Mouse (Mus musculus) forebrain, embryonic 16.5 days (tissue): ENCODE results near the gene Prpf31. TPM values are rescaled to one million over a fixed set of nuclear protein-coding genes. Genes with fewer than 3 reads are reported as not detected.
A peak's percentile ranks its signal among the peaks of the same experiment; 100 is the strongest.

Source experiments
- ATAC-seq: fragments of 200-750 bp; cut with Nextera tagmentation; 2 replicates; pipeline ENCODE4 v1.8.0; 2017; ENCODE audit warnings: mild to moderate bottlenecking, moderate library complexity
- H3K27ac ChIP-seq: fragments of 300-500 bp; sonication (generic); 2 replicates; pipeline ENCODE4 v1.5.1; 2014; ENCODE audit warnings: low read length, control low read depth
- H3K27me3 ChIP-seq: fragments of 300-500 bp; sonication (generic); replicated peaks from 2 replicates; pipeline ENCODE4 v1.6.1; 2014; ENCODE audit warnings: low read length; ENCODE audit not compliant: control insufficient read depth, insufficient read depth
- H3K36me3 ChIP-seq: fragments of 300-500 bp; sonication (generic); 2 replicates; pipeline ENCODE4 v1.6.1; 2014; ENCODE audit not compliant: control insufficient read depth, insufficient read depth
- H3K4me1 ChIP-seq: fragments of 300-500 bp; sonication (generic); replicated peaks from 2 replicates; pipeline ENCODE4 v1.6.1; 2014; ENCODE audit warnings: low read length; ENCODE audit not compliant: control insufficient read depth, insufficient read depth
- H3K4me2 ChIP-seq: fragments of 300-500 bp; sonication (generic); 2 replicates; pipeline ENCODE4 v1.6.1; 2014; ENCODE audit warnings: mild to moderate bottlenecking, low read length, control low read depth
- H3K4me3 ChIP-seq: fragments of 300-500 bp; sonication (generic); replicated peaks from 2 replicates; pipeline ENCODE4 v1.5.1; 2014; ENCODE audit warnings: mild to moderate bottlenecking, low read length, control low read depth
- H3K9ac ChIP-seq: fragments of 300-500 bp; sonication (generic); replicated peaks from 2 replicates; pipeline ENCODE4 v1.6.1; 2014; ENCODE audit warnings: low read depth, low read length, control low read depth
- H3K9me3 ChIP-seq: fragments of 300-500 bp; sonication (generic); 2 replicates; pipeline ENCODE4 v1.6.1; 2016; ENCODE audit warnings: low read length; ENCODE audit not compliant: control insufficient read depth
- WGBS: fragments of 180-500 bp; shearing (Covaris S2); extraction: QIAGEN DNeasy Blood & Tissue Kit; methylation state at CpG from one replicate; pipeline ENCODE4 v1.1.7; 2014; 5-methylcytosine and 5-hydroxymethylcytosine counted together
- polyA plus RNA-seq: library from polyadenylated mRNA; unstranded; fragments of >200 nt; fragmentation: Nextera tagmentation; extraction: Ambion mirVana; gene quantifications from 2 replicates; pipeline ENCODE4 v1.2.1, GENCODE M21; 2015

Gene Prpf31
- polyA plus RNA-seq, 1 experiment from 2014 or later: 109 TPM

DNA sequence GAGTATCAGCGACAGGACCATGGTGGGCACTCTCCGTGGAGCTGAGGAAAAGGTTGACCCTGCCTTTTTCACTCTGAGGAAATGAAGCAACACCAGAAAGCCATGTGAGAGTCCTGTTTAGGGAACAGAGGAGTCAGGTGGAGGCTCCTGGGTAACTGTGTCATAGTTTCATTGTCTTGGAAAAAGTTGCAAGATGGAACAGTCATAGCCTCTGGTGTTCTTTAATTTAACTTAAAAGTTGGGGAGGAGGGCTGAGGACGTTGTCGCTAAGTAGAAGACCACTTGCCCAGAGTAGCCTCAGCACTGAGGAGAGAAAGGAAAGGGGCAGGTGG lies 13.8 kb upstream of the Prpf31 start, which contains the start of gene Oscar:
Gene Oscar (minus strand): TSS at position 101 of the 332 bp plus-strand sequence.
- Histone ChIP-seq H3K4me1 (peaks cover 6% of the 10 kb centered on the region), H3K9me3 (no peaks in the 10 kb centered on the region), H3K27me3 (no peaks in the 10 kb centered on the region), H3K4me3 (peak within 1 kb of the TSS; percentile 61), H3K9ac (no peak within 1 kb of the TSS), H3K36me3 (peaks cover 7% of the 10 kb centered on the region), H3K27ac (0 out of 2 replicates have a peak within 1 kb of the TSS, but pooled peaks have one; percentile 27), H3K4me2 (peak within 1 kb of the TSS; percentile 69)
- ATAC-seq: no peak
- 81% methylated on average over 4 of the region's 4 CpGs for WGBS

DNA sequence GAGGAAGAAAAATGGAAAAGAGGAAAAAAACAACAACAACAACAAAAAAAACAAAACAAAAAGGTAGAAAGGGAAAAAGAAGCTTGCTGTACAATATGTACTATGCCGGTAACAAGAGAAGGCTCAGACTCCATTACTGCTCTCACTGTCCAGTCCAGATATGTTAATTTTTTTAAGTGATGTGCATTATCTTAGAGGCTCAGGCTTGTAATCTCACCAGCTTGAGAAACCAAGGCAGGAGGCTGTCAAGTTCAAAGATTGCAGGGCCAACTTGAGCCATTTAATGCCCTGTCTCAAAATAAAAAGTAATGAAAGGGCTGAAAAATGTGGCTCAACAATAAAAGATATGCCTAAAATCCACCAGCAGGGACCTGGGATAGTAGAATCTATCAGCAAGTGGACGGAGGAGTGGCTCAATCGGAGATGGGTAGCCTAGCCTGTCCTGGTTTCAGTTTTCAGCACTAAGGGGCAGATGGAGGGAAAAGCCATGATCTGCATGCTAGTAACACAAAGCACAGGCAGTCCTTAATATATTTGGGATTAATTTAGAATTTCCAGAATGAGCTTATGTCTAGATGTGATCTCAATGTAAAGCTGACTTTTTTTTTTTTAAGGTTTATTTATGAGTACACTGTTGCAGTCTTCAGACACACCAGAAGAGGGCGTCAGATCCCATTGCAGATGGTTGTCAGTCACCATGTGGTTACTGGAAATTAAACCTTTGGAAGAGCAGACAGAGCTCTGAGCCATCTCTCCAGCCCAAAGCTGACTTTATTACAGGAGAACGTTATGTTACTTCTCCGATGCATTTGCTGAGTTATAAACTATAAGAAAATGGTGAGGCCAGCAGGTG lies 13.2 kb upstream of the Prpf31 start:
- H3K4me1 ChIP-seq: peaks cover 6% of the 10 kb centered on the region
- H3K4me2 ChIP-seq: peak overlapping the region; percentile 69
- ATAC-seq: peak; percentile 63
- no peaks in the 10 kb centered on the region for H3K9me3 ChIP-seq
- peaks cover 7% of the 10 kb centered on the region for H3K36me3 ChIP-seq
- H3K27ac ChIP-seq: 0 out of 2 replicates have a peak overlapping the region, but pooled peaks have one; percentile 27
- WGBS: 43% methylated on average over 6 of the region's 6 CpGs
- H3K9ac ChIP-seq: no peak overlapping the region
- peak overlapping the region; percentile 61 for H3K4me3 ChIP-seq
- no peaks in the 10 kb centered on the region for H3K27me3 ChIP-seq

DNA sequence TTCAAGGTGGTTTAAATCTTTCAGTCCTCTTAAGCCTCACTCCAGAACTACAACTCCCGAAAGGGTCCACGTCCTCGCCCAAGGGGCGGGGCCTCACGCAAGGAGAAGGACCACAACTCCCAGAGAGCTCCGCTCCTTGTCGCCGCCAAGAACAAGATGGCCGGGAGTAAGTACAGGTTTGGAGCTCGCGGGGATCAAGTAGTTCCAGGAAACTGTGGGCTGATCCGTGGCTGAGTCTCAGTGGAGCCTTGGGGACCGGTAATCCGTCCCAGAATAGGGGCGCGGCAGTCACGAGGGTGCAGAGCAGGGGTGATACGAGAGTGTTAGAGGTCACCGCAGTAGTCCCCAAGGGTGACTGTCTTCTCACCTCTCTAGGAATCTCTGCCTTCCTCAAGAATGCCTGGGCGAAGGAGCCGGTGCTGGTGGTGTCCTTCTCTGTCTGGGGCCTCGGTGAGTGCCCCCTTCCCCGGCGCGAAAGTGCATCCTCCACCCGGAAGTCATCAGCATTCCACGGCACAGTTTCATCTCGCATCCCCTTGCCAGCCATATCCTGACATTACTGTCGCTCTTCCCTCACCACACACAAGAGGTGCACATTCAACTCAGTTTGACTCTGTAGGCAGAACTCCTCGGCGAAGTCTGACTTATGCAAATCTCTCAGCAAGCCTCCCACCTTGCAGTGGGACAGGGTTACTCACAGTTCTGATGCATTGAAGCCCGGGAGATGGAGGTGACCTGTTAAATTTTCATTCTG lies 12.4 kb upstream of the Prpf31 start, which contains the start of gene Ndufa3:
Gene Ndufa3 (plus strand): TSS at position 132 of the 754 bp plus-strand sequence.
- Histone ChIP-seq H3K4me2 (peak within 1 kb of the TSS; percentile 69), H3K4me3 (peak within 1 kb of the TSS; percentile 61), H3K9ac (peak within 1 kb of the TSS; percentile 81), H3K27me3 (no peaks in the 10 kb centered on the region), H3K36me3 (peaks cover 7% of the 10 kb centered on the region), H3K27ac (peak within 1 kb of the TSS; percentile 33; the same call in 1 of the 2 replicates), H3K9me3 (no peaks in the 10 kb centered on the region), H3K4me1 (peaks cover 6% of the 10 kb centered on the region)
- ATAC-seq: peak; percentile 98
- under 1% methylated on average over 32 of the region's 32 CpGs for WGBS

DNA sequence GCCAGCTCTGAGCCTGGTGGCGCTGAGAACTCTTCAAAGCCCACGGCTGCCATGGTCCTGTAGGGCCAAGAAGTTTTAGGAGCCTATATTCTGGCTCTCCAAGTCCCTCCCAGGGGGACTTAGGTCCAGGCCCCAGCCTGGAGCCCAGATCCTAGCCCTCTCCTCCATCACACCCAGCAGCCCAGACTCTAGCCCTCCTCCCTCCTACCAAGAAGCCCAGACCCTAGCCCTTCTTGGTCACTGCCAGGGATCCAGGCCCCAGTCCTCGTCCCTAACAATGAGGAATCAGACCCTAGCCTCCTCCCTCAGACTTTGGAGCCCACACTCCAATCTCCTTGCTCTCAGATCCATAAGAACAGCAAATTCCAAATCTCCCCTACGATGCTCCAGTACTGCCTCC lies 755 bp upstream of the Prpf31 start:
- Histone ChIP-seq H3K36me3 (peaks cover 8% of the 10 kb centered on the region), H3K4me3 (peak overlapping the region; percentile 75), H3K9ac (peak overlapping the region; percentile 68), H3K27me3 (no peaks in the 10 kb centered on the region), H3K9me3 (no peaks in the 10 kb centered on the region), H3K4me1 (peaks cover 26% of the 10 kb centered on the region), H3K27ac (peak overlapping the region; percentile 81; the same call in 1 of the 2 replicates), H3K4me2 (peak overlapping the region; percentile 99)
- peak; percentile 49 for ATAC-seq
- 40% methylated on average over 4 of the region's 4 CpGs for WGBS

DNA sequence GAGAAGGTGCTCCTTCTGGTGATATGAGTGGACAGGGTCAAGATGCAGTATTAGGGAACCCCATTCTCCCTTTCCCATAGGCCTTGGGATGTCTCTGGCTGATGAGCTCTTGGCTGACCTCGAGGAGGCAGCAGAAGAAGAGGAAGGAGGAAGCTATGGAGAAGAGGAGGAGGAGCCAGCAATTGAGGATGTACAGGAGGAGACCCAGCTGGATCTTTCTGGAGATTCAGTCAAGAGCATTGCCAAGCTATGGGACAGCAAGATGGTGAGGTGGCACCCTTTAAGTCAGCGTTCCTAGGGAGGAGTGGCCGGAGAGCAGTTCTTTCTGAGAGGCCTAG lies 662 bp downstream of the Prpf31 start:
- Histone ChIP-seq H3K27ac (no peak overlapping the region), H3K27me3 (no peaks in the 10 kb centered on the region), H3K4me2 (peak overlapping the region; percentile 81), H3K9ac (peak overlapping the region; percentile 74), H3K9me3 (no peaks in the 10 kb centered on the region), H3K4me3 (peak overlapping the region; percentile 75), H3K4me1 (peaks cover 26% of the 10 kb centered on the region), H3K36me3 (peaks cover 3% of the 10 kb centered on the region; the same call in 1 of the 2 replicates)
- no peak for ATAC-seq
- 65% methylated on average over 3 of the region's 3 CpGs for WGBS

DNA sequence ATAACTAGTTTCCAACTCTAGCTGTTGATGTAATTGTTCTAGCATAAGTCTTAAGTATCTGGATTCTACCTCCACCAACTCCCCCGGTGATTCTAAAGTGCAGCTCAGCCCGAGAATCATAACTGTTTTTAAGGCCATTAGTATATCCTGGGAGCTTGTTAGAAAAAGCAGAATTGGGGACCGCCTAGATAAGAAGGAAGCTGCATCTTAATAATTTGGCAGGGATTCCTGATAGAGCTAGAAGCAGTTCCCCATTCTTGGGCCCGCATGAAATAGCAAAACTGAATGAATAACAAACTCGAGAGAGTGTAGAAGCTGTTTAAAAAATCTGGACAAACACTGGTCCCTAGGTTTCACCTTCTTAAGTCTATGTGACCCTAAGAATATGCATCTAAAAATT lies 13.6 kb downstream of the Prpf31 start:
- Histone ChIP-seq H3K27me3 (no peaks in the 10 kb centered on the region), H3K4me3 (no peak overlapping the region), H3K4me2 (no peak overlapping the region), H3K9me3 (no peaks in the 10 kb centered on the region), H3K27ac (no peak overlapping the region), H3K4me1 (peaks cover 31% of the 10 kb centered on the region), H3K36me3 (peaks cover 12% of the 10 kb centered on the region), H3K9ac (no peak overlapping the region)
- WGBS: 73% methylated on average over 5 of the region's 5 CpGs
- no peak for ATAC-seq

DNA sequence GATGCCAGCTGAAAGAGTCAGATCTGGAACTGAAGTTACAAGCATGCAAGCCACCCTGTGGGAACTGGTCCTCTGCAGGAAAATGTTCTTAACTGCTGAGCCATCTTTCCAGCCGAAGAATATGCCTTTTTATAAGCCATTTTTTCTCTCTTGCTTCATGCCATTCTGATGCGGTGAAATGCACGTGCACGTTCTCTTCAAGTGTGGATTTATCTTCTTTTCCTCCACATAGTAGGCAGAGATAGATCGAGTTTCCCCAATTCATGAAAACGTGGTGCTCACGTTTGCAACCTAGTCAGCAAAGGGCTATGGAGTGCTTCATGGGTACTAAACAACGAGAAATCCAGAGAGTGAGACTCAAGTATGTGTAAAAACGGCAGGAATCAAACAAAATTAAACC lies 14.1 kb downstream of the Prpf31 start:
- 23% methylated on average over 9 of the region's 9 CpGs for WGBS
- peak overlapping the region; percentile 76 for H3K4me2 ChIP-seq
- no peak overlapping the region for H3K27ac ChIP-seq
- peaks cover 34% of the 10 kb centered on the region for H3K4me1 ChIP-seq
- H3K9ac ChIP-seq: no peak overlapping the region; the same call in 1 of the 2 replicates
- H3K27me3 ChIP-seq: no peaks in the 10 kb centered on the region
- H3K4me3 ChIP-seq: peak overlapping the region; percentile 47
- ATAC-seq: no peak
- no peaks in the 10 kb centered on the region for H3K9me3 ChIP-seq
- peaks cover 12% of the 10 kb centered on the region for H3K36me3 ChIP-seq

DNA sequence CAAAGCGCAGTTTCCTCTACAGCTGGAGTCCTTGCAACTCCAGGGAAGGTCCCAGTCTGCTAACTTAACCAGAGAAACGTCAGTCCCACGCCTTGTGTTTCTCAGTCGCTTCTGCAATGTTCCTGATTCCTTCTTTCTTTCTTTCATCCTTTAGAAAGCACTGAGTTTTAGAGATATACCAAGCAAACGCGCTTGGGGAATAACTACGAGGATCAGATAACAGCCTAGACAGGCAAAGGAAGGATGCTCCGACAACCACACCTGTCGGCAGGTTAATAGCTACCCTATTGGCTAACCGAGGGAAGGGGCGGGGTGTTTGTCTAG lies 14.5 kb downstream of the Prpf31 start:
- Histone ChIP-seq H3K4me2 (peak overlapping the region; percentile 76), H3K4me3 (peak overlapping the region; percentile 47), H3K9ac (peak overlapping the region; percentile 33; the same call in 1 of the 2 replicates), H3K4me1 (peaks cover 37% of the 10 kb centered on the region), H3K9me3 (no peaks in the 10 kb centered on the region), H3K27me3 (no peaks in the 10 kb centered on the region), H3K27ac (peak overlapping the region; percentile 62), H3K36me3 (peaks cover 12% of the 10 kb centered on the region)
- no peak for ATAC-seq
- WGBS: 1% methylated on average over 11 of the region's 11 CpGs
